Mouse (Mus musculus) heart, adult 2 months (tissue): ENCODE results near the gene Shbg.

Experiments
- CTCF ChIP-seq: fragments of 200-600 bp; IDR thresholded peaks from 2 replicates; pipeline ENCODE4 v1.8.1; 2022; ENCODE audit warnings: antibody characterized with exemption, mild to moderate bottlenecking, moderate library complexity
- POLR2A ChIP-seq: fragments of 200-500 bp; IDR thresholded peaks from 2 replicates; pipeline ENCODE4 v1.6.1; 2011; ENCODE audit warnings: mild to moderate bottlenecking, low read depth, low read length, control low read depth; ENCODE audit not compliant: insufficient read depth

GRCm38 (mm10) chr11:69575220-69575619, 42.5 kb downstream of the Shbg start:
- TF ChIP-seq CTCF (peak; percentile 65), POLR2A (no peak)
